Mouse (Mus musculus) forelimb bud, embryonic 11.5 days (tissue): ENCODE data around the gene Vinac1.
"Not testable (repeated sequence)": the region's sequence is repeated elsewhere in the genome, so short reads cannot be mapped to it uniquely, and the experiment has no call there.

Experiments used
- DNase-seq: peaks from one replicate; pipeline ENCODE4 v3.0.0-alpha.2; 2012; ENCODE audit warnings: low read depth, low spot score

The Vinac1 gene

DNA sequence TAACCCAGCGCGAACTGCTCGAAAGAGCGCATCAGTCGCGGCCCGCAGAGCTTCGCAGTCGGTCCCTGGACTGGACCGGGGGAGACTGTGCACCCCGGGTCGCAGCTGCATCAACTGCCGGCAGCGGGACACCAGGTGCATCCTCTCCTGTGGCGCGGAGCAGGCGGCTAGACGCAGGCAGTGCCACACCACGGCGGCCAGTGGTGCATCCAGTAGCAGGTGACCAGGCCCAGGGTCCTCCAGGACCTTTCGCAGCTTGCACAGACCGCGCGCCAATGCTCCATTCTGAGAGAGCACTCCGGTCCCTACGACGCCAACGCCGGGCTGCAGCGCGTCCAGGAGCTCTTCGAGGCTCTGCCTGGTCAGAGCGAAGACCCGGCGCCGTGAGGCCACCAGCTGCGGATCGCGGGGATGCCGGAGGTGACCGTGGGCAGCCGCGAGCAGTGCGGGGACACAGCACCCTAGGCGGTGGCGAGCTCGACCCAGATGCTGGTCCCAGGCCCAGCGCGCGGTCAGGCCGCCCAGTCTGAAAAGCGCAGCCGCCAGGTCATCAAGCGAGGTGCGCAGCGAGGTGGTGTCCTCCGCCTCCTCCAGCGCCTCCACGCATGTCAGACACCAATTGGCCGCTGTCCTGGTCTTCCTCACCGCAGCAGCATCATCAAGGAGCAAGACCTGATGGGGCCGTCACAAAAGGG, 8.9 kb downstream of the Vinac1 start:
- DNase-seq, result peak; percentile 31

DNA sequence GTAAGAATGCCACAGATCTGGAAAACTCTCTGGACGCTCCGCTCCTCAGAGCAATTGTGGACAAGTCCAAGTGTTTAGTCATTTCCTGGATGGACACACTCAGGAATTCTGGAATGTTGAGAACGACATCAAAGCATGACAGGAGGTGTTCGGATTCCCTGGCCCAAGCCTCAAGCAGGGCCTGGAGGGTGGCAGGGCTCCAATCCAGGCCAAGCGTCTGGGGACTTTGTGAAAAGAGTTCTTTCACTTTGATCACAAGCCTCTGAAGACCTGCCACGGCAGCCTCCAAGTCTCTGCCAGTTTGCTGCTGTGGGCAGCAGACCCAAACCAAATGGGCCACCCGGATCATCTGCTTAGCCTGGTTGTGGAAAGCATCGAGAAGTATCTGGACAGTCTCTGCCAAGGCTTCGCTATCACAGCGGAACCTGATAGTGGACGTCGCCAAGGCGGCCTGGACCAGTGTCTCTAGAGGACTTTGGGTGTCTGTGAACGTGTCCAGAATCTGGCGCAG, 9.5 kb downstream of the Vinac1 start:
- DNase-seq, result no peak

DNA sequence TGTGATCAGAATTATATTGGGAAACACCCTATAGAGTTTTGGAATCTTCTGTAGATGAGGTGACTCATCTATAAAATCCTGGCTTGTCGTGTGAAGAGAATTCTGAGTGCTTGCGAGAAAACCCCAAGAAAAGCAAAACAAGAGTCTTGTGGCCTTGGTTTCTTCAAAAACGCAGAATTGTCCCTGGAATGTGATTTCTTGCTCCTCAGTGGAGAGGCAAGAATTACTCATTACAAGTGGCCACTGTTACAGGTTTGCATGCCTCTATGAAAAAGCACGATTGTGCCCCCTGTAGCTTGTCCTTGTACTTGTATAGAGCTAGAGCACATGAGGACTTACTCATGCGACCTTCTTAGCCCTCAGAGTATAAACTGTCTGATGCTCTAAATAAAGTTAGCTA, 12.6 kb downstream of the Vinac1 start:
- no peak for DNase-seq

DNA sequence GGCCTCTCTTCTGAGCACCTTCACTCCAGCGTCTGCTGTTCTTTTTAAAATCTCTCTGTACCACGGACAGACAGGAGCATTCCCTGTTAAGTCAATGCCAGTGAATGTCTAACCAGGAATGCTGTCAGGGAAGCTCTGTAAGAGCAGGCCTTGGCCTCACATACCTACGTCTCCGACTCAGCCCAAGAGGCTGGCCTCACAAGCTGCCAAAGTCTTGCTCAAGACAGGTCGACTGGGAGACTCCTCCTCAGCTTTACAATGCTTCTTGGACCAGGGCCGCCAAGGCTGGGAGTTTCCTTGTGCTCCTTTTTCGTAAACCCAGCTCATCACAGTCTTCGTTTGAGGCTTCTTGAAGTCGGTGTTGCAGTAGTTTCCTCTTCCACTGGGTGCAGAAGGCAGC, 23.2 kb downstream of the Vinac1 start:
- DNase-seq, result no peak

DNA sequence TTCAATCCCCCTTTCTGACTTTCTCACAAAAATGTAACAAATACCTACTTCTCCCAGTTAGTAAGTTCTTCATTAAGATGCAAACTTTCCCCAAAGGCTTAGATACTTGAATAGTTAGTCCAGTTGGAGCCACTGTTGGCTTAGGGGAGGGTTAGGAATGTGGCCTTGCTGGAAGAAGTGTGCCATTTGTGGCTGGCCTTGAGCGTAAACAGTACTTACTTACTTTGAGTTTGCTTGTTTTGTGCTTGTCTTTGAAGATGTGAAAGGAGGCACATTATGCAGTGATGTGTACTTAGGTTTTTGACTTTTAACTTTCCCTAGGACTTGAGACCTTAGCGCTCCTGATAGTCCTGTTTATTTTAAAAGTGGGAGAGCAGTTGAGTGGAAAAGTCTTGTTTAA, 27.9 kb downstream of the Vinac1 start:
- DNase-seq, result no peak

DNA sequence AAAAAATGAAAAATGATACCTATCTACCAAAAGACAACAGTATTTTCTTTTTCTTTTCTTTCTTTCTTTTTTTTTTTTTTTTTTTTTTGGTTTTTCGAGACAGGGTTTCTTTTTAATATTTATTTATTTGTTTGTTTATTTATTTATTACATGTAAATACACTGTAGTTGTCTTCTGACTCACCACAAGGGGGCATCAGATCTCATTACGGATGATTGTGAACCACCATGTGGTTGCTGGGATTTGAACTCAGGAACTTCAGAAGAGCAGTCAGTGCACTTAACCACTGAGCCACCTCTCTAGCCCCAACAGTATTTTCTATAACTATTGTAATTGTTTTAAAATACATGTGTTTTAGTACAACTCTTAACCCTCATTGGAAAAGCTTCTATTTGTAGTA, 39.1 kb downstream of the Vinac1 start:
- DNase-seq, result not testable (repeated sequence)

DNA sequence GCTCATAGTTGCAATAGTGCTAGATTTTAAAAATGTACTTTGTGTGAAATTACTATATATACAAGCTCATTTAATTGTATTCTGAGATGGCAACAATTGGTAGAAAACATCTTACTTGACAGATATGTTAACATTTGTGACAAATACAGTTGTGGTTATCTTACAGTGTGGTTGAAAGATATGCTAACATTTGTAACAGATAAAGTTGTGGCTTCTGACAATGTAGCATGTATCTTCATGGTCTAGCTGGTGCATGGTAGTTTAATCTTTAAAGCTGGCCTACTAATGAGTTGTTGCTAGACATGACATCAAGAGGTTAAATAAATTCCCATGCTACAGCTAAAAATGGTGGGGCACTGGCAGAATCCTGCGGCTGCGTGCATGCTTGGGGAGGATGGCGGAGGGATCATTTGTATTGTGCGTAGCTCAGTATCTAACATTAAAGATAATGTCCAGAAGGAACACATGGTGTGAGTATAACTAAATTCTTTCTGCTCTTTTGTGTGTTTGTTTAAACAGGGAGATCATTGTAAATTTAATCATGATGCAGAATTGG, 41.7 kb downstream of the Vinac1 start:
- no peak for DNase-seq

DNA sequence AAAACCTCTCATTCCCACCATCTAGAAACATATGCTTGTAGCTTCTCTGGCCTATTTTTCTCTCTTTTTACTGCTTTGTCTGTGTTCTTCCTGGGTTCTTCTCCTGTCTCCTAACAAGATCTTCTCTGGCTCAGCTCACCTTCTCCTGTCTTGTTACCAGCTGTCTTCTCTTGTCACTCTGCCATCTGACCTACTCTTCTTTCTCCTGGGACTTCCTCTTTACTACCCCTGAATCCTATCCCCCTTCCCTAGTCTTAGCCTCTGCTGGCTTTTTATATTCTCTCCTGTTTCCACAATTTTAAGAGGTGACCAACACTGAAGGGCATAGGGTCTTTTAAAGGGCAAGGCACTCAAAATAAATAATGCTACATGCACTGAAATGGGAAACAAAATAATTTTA, 43.1 kb downstream of the Vinac1 start:
- DNase-seq, result no peak

DNA sequence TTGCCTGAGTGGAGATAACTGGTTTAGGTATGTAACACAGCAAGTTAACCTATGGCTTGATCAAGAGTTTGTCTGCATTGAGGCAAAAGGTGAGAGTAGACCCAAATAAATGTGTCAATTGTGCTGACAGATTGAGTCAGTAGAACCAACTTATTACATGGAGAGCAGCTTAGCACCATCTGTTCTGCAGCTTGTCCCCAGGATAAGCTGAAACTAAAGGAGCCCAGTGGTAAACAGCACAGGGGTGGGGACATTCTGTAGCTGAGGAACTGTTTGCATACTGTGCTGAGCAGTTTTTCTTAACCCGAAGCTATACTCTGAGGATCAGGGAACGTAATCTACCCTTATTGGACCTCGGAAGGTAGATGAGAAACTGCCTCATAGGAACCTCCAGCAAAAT, 63.2 kb downstream of the Vinac1 start:
- DNase-seq, result no peak

DNA sequence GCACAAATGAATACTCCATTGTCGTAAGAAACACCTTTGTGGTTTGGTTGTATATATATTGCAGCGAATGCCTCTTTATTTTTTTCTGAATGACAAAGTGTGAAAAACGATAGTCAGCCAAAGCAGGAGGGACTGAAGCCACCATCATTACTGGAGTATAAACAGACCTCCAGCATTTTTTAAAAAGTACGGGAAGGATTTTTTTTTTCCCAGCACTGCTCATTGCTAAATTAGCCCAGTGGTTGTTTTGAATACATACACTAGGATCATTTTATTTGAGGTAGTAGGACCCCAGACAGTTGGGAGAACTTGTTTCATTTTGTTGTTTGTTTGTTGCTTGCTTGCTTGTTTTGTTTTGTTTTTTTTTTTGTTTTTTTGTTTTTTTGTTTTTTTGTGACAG, 72.4 kb downstream of the Vinac1 start:
- DNase-seq, result no peak
